Mouse (Mus musculus) CH12.LX (cell line): ENCODE measurements around the gene Atrnl1.

Source experiments
- CTCF ChIP-seq, 2 experiments: IDR thresholded peaks in 1 of 2; conservative IDR thresholded peaks in 1 of 2; 2 replicates each; pipeline ENCODE4 v1.5.1; 2011 to 2012; ENCODE audit warnings: low read depth in 2 of 2, low read length in 2 of 2, improper control_type of control experiment in 1 of 2, inconsistent platforms in 1 of 2, mild to moderate bottlenecking in 1 of 2, moderate library complexity in 1 of 2
- E2F4 ChIP-seq: IDR thresholded peaks from 2 replicates; pipeline ENCODE4 v1.6.1; 2011; ENCODE audit warnings: low read depth, low read length, improper control_type of control experiment; ENCODE audit not compliant: insufficient replicate concordance
- EP300 ChIP-seq: IDR thresholded peaks from 2 replicates; pipeline ENCODE4 v1.6.1; 2011; ENCODE audit warnings: low read length, improper control_type of control experiment
- MAX ChIP-seq: IDR thresholded peaks from 2 replicates; pipeline ENCODE4 v1.6.1; 2011; ENCODE audit warnings: low read length, improper control_type of control experiment
- MYC ChIP-seq: IDR thresholded peaks from 2 replicates; pipeline ENCODE4 v1.6.1; 2011; ENCODE audit warnings: low read depth, mild to moderate bottlenecking, improper control_type of control experiment, low read length
- NELFE ChIP-seq: IDR thresholded peaks from 2 replicates; pipeline ENCODE4 v1.6.1; 2011; ENCODE audit warnings: low read depth, low read length, improper control_type of control experiment
- ZC3H11A ChIP-seq: IDR thresholded peaks from 2 replicates; pipeline ENCODE4 v1.6.1; 2012; ENCODE audit warnings: low read depth, mild to moderate bottlenecking, inconsistent platforms, low read length, improper control_type of control experiment

DNA sequence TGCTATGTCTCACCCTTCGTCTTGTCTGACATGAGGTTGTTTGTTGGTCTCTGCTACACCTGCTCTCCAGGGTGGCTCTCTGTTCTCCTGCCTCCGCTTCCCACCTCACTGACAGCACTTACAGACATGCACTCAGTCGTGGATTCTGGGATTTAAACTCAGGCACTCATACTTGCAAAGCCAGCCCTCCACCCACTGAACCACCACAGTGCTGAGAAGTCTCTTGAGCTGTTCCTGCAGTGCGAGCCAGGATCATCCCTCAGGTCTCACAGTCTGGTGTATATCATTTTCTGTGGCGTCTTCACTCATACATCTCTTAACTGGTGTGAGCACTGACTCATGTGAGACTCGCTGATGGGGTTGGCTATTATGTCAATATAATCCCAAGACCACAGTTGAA, 353.0 kb downstream of the Atrnl1 start:
- TF ChIP-seq CTCF (conservative IDR thresholded peaks at IDR 0.05 in 1 of 2, IDR thresholded peaks at IDR 0.05 in 1 of 2; ENCODE audit: low read depth in 2 of 2, low read length in 2 of 2) (no peak), EP300 (no peak), NELFE (no peak), ZC3H11A (no peak), MYC (no peak), MAX (no peak), E2F4 (no peak)
